Mouse (Mus musculus) ES-Bruce4 (cell line): Measurements from ENCODE around the gene Sphk1. TPM values are rescaled to one million over a fixed set of nuclear protein-coding genes. Genes with fewer than 3 reads are reported as not detected.

ENCODE experiments used
- H3K27ac ChIP-seq: 2 replicates; pipeline ENCODE4 v1.5.1; 2012; ENCODE audit warnings: low read length, inconsistent platforms; ENCODE audit not compliant: insufficient read depth
- H3K27me3 ChIP-seq: 2 replicates; pipeline ENCODE4 v1.6.1; 2012; ENCODE audit warnings: mild to moderate bottlenecking, low read length, inconsistent platforms; ENCODE audit not compliant: control insufficient read depth, poor library complexity, insufficient read depth, severe bottlenecking
- H3K36me3 ChIP-seq: 2 replicates; pipeline ENCODE4 v1.6.1; 2012; ENCODE audit warnings: inconsistent platforms, mild to moderate bottlenecking, low read length, moderate library complexity; ENCODE audit not compliant: control insufficient read depth, poor library complexity, insufficient read depth, severe bottlenecking
- H3K4me1 ChIP-seq: one replicate; pipeline ENCODE4 v1.8.1; 2011; ENCODE audit warnings: low read length; ENCODE audit not compliant: control insufficient read depth, insufficient read depth
- H3K4me3 ChIP-seq: 2 replicates; pipeline ENCODE4 v1.5.1; 2011; ENCODE audit warnings: low read depth, mild to moderate bottlenecking, low read length
- H3K9ac ChIP-seq: 2 replicates; pipeline ENCODE4 v1.6.1; 2012; ENCODE audit warnings: low read depth, mild to moderate bottlenecking, inconsistent platforms; ENCODE audit not compliant: poor library complexity, severe bottlenecking
- H3K9me3 ChIP-seq: replicated peaks from 2 replicates; pipeline ENCODE4 v1.6.1; 2012; ENCODE audit warnings: mild to moderate bottlenecking, low read length, inconsistent platforms; ENCODE audit not compliant: control insufficient read depth, poor library complexity, insufficient read depth, severe bottlenecking
- CTCF ChIP-seq: IDR thresholded peaks from one replicate; pipeline ENCODE4 v1.8.1; 2011; ENCODE audit warnings: low read depth, low read length
- EP300 ChIP-seq: IDR thresholded peaks from 2 replicates; pipeline ENCODE4 v1.6.1; 2011; ENCODE audit warnings: low read depth, low read length; ENCODE audit not compliant: insufficient read depth
- POLR2A ChIP-seq: IDR thresholded peaks from one replicate; pipeline ENCODE4 v1.8.1; 2011; ENCODE audit warnings: low read length; ENCODE audit not compliant: insufficient read depth
- polyA plus RNA-seq: library from polyadenylated mRNA; stranded (reverse); fragments of >200 nt; gene quantifications from 2 replicates; pipeline ENCODE4 v1.2.4, GENCODE M21; 2011; ENCODE audit warnings: low read depth; ENCODE audit not compliant: missing spikeins, insufficient read depth, insufficient read length

Sphk1 gene
- polyA plus RNA-seq, 1 experiment = 0.88 TPM

- no peak overlapping the region for H3K4me3 ChIP-seq
- H3K4me1 ChIP-seq = no peaks in the 10 kb centered on the region
- no peak overlapping the region for H3K9ac ChIP-seq
- H3K27ac ChIP-seq = no peak overlapping the region
- peaks cover 4% of the 10 kb centered on the region; the same call in 1 of the 2 replicates for H3K36me3 ChIP-seq
- no peaks in the 10 kb centered on the region for H3K9me3 ChIP-seq
- H3K27me3 ChIP-seq = no peaks in the 10 kb centered on the region
- no peak for TF ChIP-seq EP300
- no peak for TF ChIP-seq POLR2A
- no peak for TF ChIP-seq CTCF
Observed at GRCm38 (mm10) chr11:116550748-116551147, 20.0 kb downstream of the Sphk1 start.

GRCm38 (mm10) chr11:116552194-116552593 is 21.5 kb downstream of the Sphk1 start:
- Histone ChIP-seq H3K27me3 (no peaks in the 10 kb centered on the region), H3K9me3 (no peaks in the 10 kb centered on the region), H3K36me3 (no peaks in the 10 kb centered on the region), H3K27ac (no peak overlapping the region), H3K4me3 (no peak overlapping the region), H3K4me1 (no peaks in the 10 kb centered on the region), H3K9ac (no peak overlapping the region)
- TF ChIP-seq CTCF = no peak
- no peak for TF ChIP-seq EP300
- TF ChIP-seq POLR2A = no peak

GRCm38 (mm10) chr11:116554171-116554878 is 23.6 kb downstream of the Sphk1 start:
- no peaks in the 10 kb centered on the region for H3K27me3 ChIP-seq
- H3K4me3 ChIP-seq = no peak overlapping the region
- H3K9me3 ChIP-seq = no peaks in the 10 kb centered on the region
- H3K27ac ChIP-seq = no peak overlapping the region
- TF ChIP-seq EP300 (no peak), POLR2A (no peak), CTCF (peak; percentile 70)
- no peak overlapping the region for H3K9ac ChIP-seq
- no peaks in the 10 kb centered on the region for H3K36me3 ChIP-seq
- no peaks in the 10 kb centered on the region for H3K4me1 ChIP-seq

- TF ChIP-seq CTCF (no peak), EP300 (no peak), POLR2A (no peak)
- Histone ChIP-seq H3K4me1 (no peaks in the 10 kb centered on the region), H3K27ac (no peak overlapping the region), H3K27me3 (no peaks in the 10 kb centered on the region), H3K9ac (no peak overlapping the region), H3K36me3 (no peaks in the 10 kb centered on the region), H3K4me3 (no peak overlapping the region), H3K9me3 (no peaks in the 10 kb centered on the region)
Observed at GRCm38 (mm10) chr11:116555572-116555971, 24.8 kb downstream of the Sphk1 start.

DNA sequence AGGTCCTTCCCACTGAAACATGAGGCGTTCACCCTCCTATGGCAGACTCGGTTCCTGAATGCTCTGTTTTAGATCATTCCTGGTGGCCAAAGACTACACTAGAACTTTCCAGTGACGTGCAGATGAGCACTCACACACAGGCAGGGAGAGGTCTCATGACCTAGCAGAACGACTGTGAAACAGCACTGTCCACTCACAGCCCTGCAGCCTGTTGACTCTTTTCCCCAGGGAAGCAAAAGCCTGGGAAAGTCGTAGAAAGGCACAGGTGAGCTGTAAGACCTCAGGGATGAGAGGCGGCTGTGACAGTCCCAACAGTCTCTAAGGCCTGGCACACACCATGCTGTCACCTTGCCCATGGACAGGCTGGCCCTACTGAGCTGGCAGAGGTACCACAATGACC is 25.6 kb downstream of the Sphk1 start:
- H3K27ac ChIP-seq = no peak overlapping the region
- no peak overlapping the region for H3K4me3 ChIP-seq
- H3K9ac ChIP-seq = no peak overlapping the region
- H3K36me3 ChIP-seq = no peaks in the 10 kb centered on the region
- no peak for TF ChIP-seq EP300
- TF ChIP-seq CTCF = no peak
- no peak for TF ChIP-seq POLR2A
- H3K9me3 ChIP-seq = no peaks in the 10 kb centered on the region
- H3K4me1 ChIP-seq = no peaks in the 10 kb centered on the region
- H3K27me3 ChIP-seq = no peaks in the 10 kb centered on the region

- H3K4me1 ChIP-seq = no peaks in the 10 kb centered on the region
- H3K9ac ChIP-seq = no peak overlapping the region
- TF ChIP-seq CTCF = no peak
- no peak for TF ChIP-seq POLR2A
- TF ChIP-seq EP300 = no peak
Observed at GRCm38 (mm10) chr11:116565283-116566041, 34.7 kb downstream of the Sphk1 start.

More at GRCm38 (mm10) chr11:116565283-116566041, 34.7 kb downstream of the Sphk1 start:
- Histone ChIP-seq H3K27ac (no peak overlapping the region), H3K4me3 (no peak overlapping the region), H3K27me3 (no peaks in the 10 kb centered on the region), H3K36me3 (no peaks in the 10 kb centered on the region), H3K9me3 (no peaks in the 10 kb centered on the region)
